Mouse (Mus musculus): ENCODE results near the gene Eif1. TPM values are rescaled to one million over a fixed set of nuclear protein-coding genes. Genes with fewer than 3 reads are reported as not detected.
"Not testable (repeated sequence)": the region's sequence is repeated elsewhere in the genome, so short reads cannot be mapped to it uniquely, and the experiment has no call there.

The Eif1 gene
- polyA plus RNA-seq, 1 experiment from 2014 or later = 1,677 TPM

DNA sequence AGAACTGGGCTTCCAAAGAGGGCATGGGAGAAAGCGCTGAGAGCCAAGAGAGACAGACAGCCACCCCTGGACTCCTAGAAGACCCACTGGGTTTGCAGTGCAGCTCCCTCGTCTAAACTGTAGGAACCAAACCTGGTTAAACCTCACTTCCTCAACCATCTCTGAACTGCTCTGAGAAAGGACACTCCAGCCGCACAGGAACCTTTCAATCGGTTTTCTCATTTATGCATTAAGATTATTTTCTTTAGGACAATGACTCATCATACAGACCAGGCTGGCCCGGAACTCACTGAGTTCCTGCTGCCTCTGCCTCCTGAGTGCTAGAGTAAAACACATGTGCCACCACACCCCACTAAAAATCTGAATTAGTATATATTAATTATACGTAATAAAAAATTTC lies 8.1 kb downstream of the Eif1 start:
- 91% methylated on average over 6 of the region's 6 CpGs for WGBS
- Histone ChIP-seq H3K4me2 (no peak overlapping the region), H3K9ac (no peak overlapping the region), H3K4me3 (no peak overlapping the region), H3K27ac (no peak overlapping the region), H3K9me3 (replicated peaks) (no peaks in the 10 kb centered on the region), H3K27me3 (no peaks in the 10 kb centered on the region), H3K36me3 (ENCODE audit: poor library complexity, severe bottlenecking) (peaks cover 3% of the 10 kb centered on the region; the same call in 1 of the 2 replicates), H3K4me1 (peaks cover 23% of the 10 kb centered on the region)
- ATAC-seq = no peak

DNA sequence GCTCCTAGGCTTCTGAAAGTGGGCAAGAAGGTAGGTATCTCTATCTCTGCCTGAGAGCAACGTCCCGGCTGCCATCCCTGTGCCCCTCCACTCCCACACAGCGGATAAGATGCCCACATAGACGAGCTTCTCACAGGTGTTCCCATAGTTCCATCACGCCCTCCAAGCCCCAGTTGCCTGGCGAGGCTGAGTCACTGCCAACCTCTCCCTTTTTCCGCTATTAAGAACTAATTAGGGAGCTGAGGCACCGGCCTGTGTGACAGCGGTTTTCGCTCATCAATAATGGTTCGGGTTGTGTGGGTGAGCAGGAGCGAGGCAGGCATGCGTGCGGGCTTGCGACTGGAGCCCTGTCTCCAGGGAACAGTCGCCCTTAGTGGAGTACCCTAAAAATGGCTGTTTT lies 10.6 kb downstream of the Eif1 start:
- ATAC-seq = no peak
- H3K4me2 ChIP-seq = peak overlapping the region; percentile 19; the same call in 1 of the 2 replicates
- WGBS = 39% methylated on average over 16 of the region's 16 CpGs
- H3K9me3 ChIP-seq (replicated peaks) = no peaks in the 10 kb centered on the region
- no peak overlapping the region for H3K4me3 ChIP-seq
- H3K27ac ChIP-seq = peak overlapping the region; percentile 6; the same call in 1 of the 2 replicates
- peaks cover 35% of the 10 kb centered on the region for H3K4me1 ChIP-seq
- no peaks in the 10 kb centered on the region for H3K36me3 ChIP-seq (ENCODE audit: poor library complexity, severe bottlenecking)
- H3K27me3 ChIP-seq = no peaks in the 10 kb centered on the region
- H3K9ac ChIP-seq = no peak overlapping the region

DNA sequence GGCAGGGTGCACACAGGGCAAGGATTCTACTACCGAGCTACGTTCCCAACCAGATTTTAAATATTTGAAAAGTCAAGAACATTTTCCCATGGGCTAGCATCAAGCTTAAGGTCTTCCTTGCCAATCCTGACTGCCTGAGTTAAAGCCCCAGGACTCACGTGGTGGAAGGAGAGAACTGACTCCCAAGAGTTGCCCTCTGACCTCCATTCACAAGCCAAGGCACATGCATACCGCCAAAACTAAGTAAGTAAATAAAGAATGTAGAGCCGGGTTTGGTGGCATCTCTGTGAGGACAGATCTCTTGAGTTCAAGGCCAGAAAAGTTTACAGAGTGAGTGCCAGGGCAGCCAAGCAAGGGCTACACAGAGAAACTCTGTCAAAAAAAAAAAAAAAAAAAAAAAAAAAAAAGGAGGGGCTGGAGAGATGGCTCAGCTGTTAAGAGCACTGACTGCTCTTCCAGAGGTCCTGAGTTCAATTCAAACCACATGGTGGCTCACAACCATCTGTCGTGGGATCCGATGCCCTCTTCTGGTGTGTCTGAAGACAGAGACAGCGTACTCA lies 11.2 kb downstream of the Eif1 start:
- whole genome bisulfite sequencing = 67% methylated on average over 8 of the region's 8 CpGs
- not testable (repeated sequence) for H3K9ac ChIP-seq; ATAC-seq; H3K36me3 ChIP-seq (ENCODE audit: poor library complexity, severe bottlenecking); H3K4me3 ChIP-seq; H3K27me3 ChIP-seq; H3K9me3 ChIP-seq (replicated peaks); H3K27ac ChIP-seq; H3K4me2 ChIP-seq
- H3K4me1 ChIP-seq = peaks cover 39% of the 10 kb centered on the region

DNA sequence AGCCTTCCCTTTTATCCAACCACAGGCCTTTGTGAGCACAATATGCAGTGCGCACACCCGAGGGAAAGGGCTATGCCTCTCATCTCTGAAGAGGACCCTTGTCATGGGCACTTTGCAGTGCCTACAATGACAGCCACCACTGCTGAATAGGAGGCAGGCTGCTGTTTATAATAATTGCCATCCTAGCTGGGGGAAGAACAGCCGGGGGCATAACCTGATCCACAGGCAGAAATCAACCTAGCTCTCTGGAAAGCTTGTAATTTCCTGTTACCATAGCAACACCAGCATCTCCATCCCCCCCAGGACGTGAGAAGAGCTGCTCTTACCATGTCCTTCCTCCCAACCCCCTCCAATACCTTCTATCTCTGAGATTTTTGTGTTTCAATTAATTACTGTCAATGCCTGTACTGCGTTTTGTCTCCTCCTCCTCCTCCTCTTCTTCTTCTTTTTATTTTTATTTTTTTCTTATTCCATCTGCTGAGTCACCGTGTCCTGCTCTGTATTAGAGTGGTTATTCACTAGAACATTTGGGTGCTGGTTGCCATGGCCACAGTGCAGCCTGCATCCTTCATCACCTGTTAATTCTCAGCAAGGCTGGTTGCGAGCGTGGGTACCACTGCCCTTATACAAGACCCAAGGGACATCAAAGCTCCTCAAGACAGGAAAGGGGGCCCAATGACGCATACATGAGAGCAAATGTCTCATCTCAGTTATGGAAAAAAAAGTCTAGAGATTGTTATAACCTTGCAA lies 13.3 kb downstream of the Eif1 start:
- Histone ChIP-seq H3K36me3 (ENCODE audit: poor library complexity, severe bottlenecking) (no peaks in the 10 kb centered on the region), H3K4me3 (no peak overlapping the region), H3K27ac (peak overlapping the region; percentile 90), H3K9ac (no peak overlapping the region), H3K27me3 (no peaks in the 10 kb centered on the region), H3K4me2 (peak overlapping the region; percentile 24; the same call in 1 of the 2 replicates), H3K4me1 (peaks cover 39% of the 10 kb centered on the region), H3K9me3 (replicated peaks) (no peaks in the 10 kb centered on the region)
- WGBS = 47% methylated on average over 9 of the region's 9 CpGs
- ATAC-seq = peak; percentile 85

DNA sequence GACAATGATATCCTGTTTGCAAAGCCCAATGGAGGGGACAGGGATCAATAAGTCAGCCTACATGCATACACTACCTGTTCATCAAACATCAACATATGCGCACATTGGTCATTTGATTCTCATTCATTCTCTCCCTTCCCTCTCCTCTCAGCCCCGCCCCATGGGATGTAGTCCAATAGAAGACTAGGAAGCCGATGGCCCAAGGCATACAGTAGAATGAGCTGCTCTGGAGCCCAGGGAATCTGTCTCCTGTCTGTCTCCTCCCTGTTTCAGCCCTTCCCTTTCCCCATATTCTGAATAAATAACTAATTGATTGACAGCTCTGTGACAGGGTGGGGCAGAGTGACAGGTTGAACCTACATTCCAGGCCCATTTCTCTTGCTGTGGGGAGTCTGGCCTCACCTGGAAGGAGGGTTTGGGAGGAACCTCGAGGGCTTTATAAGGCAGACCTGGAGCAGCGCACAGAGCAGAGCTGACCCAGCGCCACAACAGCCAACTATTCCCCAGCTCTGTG lies 14.3 kb downstream of the Eif1 start, which contains the start of gene Gast:
TSS of gene Gast (plus strand) at position 464 of the 514 bp plus-strand sequence.
- Histone ChIP-seq H3K9me3 (replicated peaks) (no peaks in the 10 kb centered on the region), H3K4me1 (peaks cover 39% of the 10 kb centered on the region), H3K27ac (peak within 1 kb of the TSS; percentile 90), H3K9ac (no peak within 1 kb of the TSS), H3K4me3 (no peak within 1 kb of the TSS), H3K36me3 (ENCODE audit: poor library complexity, severe bottlenecking) (no peaks in the 10 kb centered on the region), H3K27me3 (no peaks in the 10 kb centered on the region), H3K4me2 (peak within 1 kb of the TSS; percentile 24; the same call in 1 of the 2 replicates)
- no peak for ATAC-seq
- 83% methylated on average over 6 of the region's 6 CpGs for WGBS

DNA sequence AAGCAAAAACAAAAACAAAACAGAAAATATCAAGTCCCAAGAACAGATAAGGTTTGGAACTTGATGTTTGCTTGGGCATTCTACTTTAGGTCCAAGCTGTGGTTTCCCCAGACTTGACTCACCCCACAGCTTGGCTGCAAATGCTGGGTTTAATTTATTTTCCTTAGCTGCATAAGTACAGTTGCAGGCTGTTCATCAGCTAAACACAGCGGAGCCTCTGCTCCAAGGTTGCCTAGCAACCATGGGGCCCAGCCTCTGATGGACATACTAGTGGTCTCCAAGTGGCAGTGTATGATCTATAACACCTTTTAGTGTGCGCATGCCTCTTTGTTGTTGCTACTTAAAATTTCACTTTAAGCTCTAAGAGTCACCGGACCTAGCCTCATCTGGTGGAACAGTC lies 16.0 kb downstream of the Eif1 start:
- Histone ChIP-seq H3K9me3 (replicated peaks) (no peaks in the 10 kb centered on the region), H3K27me3 (no peaks in the 10 kb centered on the region), H3K4me1 (peaks cover 32% of the 10 kb centered on the region), H3K4me3 (no peak overlapping the region), H3K27ac (peak overlapping the region; percentile 55), H3K4me2 (no peak overlapping the region), H3K36me3 (ENCODE audit: poor library complexity, severe bottlenecking) (no peaks in the 10 kb centered on the region), H3K9ac (no peak overlapping the region)
- WGBS = 50% methylated on average over 3 of the region's 3 CpGs
- ATAC-seq = 0 out of 2 replicates have a peak, but pooled peaks have one; percentile 43

DNA sequence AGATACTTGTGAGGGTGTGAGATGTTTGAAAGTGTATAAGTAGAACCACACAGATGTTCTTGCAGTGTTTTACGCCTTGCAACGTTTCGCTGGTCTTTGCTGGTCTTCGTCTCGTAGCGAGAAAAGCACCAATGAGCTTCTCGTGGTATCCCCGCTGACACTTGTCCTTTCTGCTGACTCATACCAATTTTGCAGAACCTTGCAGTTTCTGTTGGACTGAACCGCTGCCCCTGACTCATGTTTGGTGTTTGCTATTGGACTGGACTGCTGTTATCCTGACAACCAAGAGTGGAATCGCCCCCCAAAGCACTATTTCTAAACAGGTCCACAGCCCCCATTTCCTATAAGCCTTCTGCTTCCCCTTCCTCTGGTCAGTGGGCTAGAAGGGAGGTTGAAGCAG lies 24.6 kb downstream of the Eif1 start:
- Histone ChIP-seq H3K4me1 (0 out of 2 replicates have a peak, but pooled peaks cover 12% of the 10 kb centered on the region), H3K4me3 (no peak overlapping the region), H3K36me3 (ENCODE audit: poor library complexity, severe bottlenecking) (peaks cover 9% of the 10 kb centered on the region; the same call in 1 of the 2 replicates), H3K4me2 (no peak overlapping the region), H3K27ac (no peak overlapping the region), H3K9ac (no peak overlapping the region), H3K9me3 (replicated peaks) (no peaks in the 10 kb centered on the region), H3K27me3 (no peaks in the 10 kb centered on the region)
- ATAC-seq = no peak
- WGBS = 91% methylated on average over 10 of the region's 10 CpGs

DNA sequence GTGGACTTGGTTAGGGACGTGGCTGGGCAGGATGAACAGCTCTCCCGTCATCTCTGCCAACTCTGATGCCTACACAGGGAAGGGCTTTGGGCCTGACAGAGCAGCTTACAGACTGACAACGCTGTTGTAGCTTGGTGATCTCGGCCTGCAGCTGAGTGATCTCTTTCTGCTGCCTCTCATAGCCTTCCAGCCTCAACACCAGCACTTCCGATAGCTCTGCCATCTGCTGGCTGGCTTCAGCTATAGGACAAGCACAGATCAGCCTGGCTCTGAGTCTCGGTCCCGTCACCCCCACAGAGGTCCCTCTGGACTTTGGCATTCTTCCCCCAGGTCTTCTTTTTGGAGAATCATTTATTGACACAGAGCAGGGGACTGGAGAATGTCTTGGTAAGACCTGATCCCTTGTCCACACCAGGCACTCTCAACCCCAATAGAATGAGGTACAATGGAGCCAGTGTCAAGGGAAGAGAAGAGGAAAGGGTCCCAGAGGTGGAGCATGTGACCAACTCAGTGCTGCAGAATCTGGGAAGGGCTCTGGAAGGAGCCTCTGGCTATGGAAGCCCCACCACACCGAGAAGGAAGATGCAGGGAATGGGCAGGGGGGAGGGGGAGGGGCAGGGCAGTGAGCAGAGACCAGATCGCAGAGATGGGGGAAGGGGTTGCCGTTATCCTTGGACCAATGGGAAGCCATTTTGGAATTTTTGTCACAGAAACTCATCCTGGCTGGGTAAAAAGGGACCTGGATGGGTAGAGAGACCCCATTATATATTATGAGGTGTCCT lies 32.6 kb downstream of the Eif1 start:
- Histone ChIP-seq H3K4me1 (peaks cover 33% of the 10 kb centered on the region; the same call in 1 of the 2 replicates), H3K27ac (no peak overlapping the region), H3K27me3 (peaks cover 2% of the 10 kb centered on the region; the same call in 1 of the 2 replicates), H3K4me2 (no peak overlapping the region), H3K9me3 (replicated peaks) (no peaks in the 10 kb centered on the region), H3K9ac (peak overlapping the region; percentile 39; the same call in 1 of the 2 replicates), H3K4me3 (no peak overlapping the region), H3K36me3 (ENCODE audit: poor library complexity, severe bottlenecking) (peaks cover 42% of the 10 kb centered on the region)
- WGBS = 45% methylated on average over 10 of the region's 10 CpGs
- ATAC-seq = no peak

DNA sequence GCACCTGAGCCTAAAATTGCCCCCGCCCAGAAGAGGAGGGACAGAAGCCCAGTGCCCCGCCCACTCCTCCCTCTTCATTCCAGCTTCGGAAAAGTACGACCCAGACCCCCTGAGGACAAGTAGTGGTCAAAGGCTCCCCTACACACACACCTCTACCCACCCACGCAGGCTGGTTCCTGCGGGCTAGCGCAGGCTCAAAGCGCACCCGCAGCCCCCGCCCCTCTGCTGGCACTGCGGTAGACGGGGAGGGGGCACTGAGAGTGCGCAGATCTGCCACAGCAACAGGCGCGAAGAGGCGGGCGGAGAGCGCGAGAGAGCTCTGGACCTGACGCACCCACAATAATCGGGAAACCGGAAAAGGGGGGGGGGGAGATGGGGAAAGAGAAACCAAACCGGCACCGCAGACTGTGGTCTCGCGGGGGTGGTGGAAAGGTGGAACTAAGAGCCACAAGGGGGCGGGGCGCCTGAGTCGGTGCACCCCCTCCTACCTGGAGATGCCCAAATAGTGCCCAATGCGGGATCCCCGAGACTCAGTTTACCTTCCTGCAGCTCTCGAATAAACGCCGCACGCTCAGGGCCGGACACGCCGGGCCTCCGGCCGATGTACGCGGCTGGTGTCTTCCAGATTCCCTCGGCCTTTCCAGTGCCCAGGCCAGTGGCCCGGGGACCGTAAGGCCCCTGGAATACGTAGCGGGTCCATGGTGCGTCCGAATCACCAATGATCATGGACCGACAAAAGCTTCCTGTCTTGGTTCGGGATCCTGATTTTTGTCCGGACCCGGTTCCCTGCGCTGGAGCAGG lies 35.7 kb downstream of the Eif1 start:
- Histone ChIP-seq H3K36me3 (ENCODE audit: poor library complexity, severe bottlenecking) (peaks cover 25% of the 10 kb centered on the region), H3K27me3 (peaks cover 13% of the 10 kb centered on the region), H3K27ac (peak overlapping the region; percentile 48; the same call in 1 of the 2 replicates), H3K9me3 (replicated peaks) (no peaks in the 10 kb centered on the region), H3K4me3 (peak overlapping the region; percentile 85), H3K4me1 (peaks cover 21% of the 10 kb centered on the region; the same call in 1 of the 2 replicates), H3K4me2 (peak overlapping the region; percentile 88), H3K9ac (peak overlapping the region; percentile 87)
- ATAC-seq = peak; percentile 60
- under 1% methylated on average over 54 of the region's 54 CpGs for WGBS

DNA sequence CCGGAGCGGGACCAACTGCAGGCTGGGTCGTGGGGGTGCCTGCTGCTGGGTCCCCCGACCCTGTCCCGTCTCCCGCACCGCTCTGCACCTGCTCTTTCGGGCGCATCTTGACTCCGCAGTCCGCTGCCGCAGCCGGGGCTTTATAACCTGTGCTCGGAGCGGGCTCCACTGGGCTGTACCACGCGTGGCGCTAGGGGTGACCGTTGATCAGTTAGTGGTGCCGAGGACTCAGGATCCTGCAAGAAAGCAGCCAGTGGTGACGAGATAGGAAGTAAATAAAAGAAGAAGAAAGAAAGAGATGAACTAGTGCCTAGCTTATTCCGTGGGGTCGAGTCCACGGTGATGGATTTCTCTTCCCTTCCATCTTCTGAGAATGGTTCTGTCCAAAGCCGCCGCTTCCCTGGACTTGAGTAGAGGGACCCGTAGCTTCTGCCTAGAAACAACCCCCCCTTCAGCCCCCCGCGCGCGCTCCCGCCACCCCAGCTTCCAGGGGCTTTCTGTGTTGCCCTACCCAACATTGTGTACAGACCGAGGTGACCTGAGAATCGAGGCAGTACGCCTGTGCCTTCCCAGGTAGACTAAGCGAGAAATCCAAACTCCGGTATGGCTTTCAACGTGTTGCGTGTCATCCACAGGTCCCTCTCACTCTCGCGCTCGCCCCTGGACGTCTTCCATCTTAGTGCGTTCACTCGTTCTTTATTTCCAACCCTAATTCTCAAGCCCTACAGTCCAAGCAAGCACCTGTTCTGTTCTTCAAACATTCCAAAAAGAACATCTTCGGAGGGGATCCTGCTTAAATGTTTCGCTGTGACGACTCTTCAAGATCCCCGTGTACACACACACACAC lies 36.5 kb downstream of the Eif1 start, which contains the start of gene Hap1:
TSS of gene Hap1 (minus strand) at position 157 of the 847 bp plus-strand sequence.
- Histone ChIP-seq H3K4me1 (peaks cover 21% of the 10 kb centered on the region; the same call in 1 of the 2 replicates), H3K4me2 (peak within 1 kb of the TSS; percentile 88), H3K4me3 (peak within 1 kb of the TSS; percentile 85), H3K9me3 (replicated peaks) (no peaks in the 10 kb centered on the region), H3K9ac (peak within 1 kb of the TSS; percentile 87), H3K27ac (peak within 1 kb of the TSS; percentile 48; the same call in 1 of the 2 replicates), H3K36me3 (ENCODE audit: poor library complexity, severe bottlenecking) (peaks cover 25% of the 10 kb centered on the region), H3K27me3 (peaks cover 15% of the 10 kb centered on the region)
- WGBS = under 1% methylated on average over 49 of the region's 49 CpGs
- ATAC-seq = peak; percentile 81

All from forebrain, embryonic 13.5 days (tissue).